Mouse (Mus musculus) limb, embryonic 15.5 days (tissue): ENCODE data around the gene Grpel1. TPM values are rescaled to one million over a fixed set of nuclear protein-coding genes. Genes with fewer than 3 reads are reported as not detected.

Experiments used
- ATAC-seq: fragments of 200-750 bp; cut with Nextera tagmentation; 2 replicates; pipeline ENCODE4 v1.8.0; 2017; ENCODE audit warnings: low read depth, moderate TSS enrichment; ENCODE audit not compliant: insufficient number of reproducible peaks, low FRiP score, low TSS enrichment
- H3K27ac ChIP-seq: fragments of 300-500 bp; sonication (generic); 2 replicates; pipeline ENCODE4 v1.5.1; 2015; ENCODE audit warnings: moderate library complexity, mild to moderate bottlenecking, inconsistent platforms
- H3K27me3 ChIP-seq: fragments of 300-500 bp; sonication (generic); 2 replicates; pipeline ENCODE4 v1.6.1; 2015; ENCODE audit warnings: inconsistent platforms
- H3K36me3 ChIP-seq: fragments of 300-500 bp; sonication (generic); 2 replicates; pipeline ENCODE4 v1.6.1; 2015; ENCODE audit warnings: inconsistent platforms
- H3K4me1 ChIP-seq: fragments of 300-500 bp; sonication (generic); 2 replicates; pipeline ENCODE4 v1.6.1; 2015; ENCODE audit warnings: inconsistent platforms
- H3K4me2 ChIP-seq: fragments of 300-500 bp; sonication (generic); 2 replicates; pipeline ENCODE4 v1.6.1; 2015; ENCODE audit warnings: mild to moderate bottlenecking, inconsistent platforms
- H3K4me3 ChIP-seq: fragments of 300-500 bp; sonication (generic); 2 replicates; pipeline ENCODE4 v1.5.1; 2015; ENCODE audit warnings: mild to moderate bottlenecking, inconsistent platforms
- H3K9ac ChIP-seq: fragments of 300-500 bp; sonication (generic); 2 replicates; pipeline ENCODE4 v1.6.1; 2015; ENCODE audit warnings: inconsistent platforms
- H3K9me3 ChIP-seq: fragments of 300-500 bp; sonication (generic); 2 replicates; pipeline ENCODE4 v1.6.1; 2016; ENCODE audit warnings: inconsistent platforms
- WGBS: fragments of 180-500 bp; shearing (Covaris S2); methylation state at CpG from one replicate; pipeline ENCODE4 v1.1.7; 2015; 5-methylcytosine and 5-hydroxymethylcytosine counted together
- polyA plus RNA-seq: library from polyadenylated mRNA; unstranded; fragments of >200 nt; fragmentation: Nextera tagmentation; extraction: Ambion mirVana; gene quantifications from 2 replicates; pipeline ENCODE4 v1.2.1, GENCODE M21; 2015

Gene Grpel1
- 48.8 and 52.7 TPM in 2 replicates for polyA plus RNA-seq

DNA sequence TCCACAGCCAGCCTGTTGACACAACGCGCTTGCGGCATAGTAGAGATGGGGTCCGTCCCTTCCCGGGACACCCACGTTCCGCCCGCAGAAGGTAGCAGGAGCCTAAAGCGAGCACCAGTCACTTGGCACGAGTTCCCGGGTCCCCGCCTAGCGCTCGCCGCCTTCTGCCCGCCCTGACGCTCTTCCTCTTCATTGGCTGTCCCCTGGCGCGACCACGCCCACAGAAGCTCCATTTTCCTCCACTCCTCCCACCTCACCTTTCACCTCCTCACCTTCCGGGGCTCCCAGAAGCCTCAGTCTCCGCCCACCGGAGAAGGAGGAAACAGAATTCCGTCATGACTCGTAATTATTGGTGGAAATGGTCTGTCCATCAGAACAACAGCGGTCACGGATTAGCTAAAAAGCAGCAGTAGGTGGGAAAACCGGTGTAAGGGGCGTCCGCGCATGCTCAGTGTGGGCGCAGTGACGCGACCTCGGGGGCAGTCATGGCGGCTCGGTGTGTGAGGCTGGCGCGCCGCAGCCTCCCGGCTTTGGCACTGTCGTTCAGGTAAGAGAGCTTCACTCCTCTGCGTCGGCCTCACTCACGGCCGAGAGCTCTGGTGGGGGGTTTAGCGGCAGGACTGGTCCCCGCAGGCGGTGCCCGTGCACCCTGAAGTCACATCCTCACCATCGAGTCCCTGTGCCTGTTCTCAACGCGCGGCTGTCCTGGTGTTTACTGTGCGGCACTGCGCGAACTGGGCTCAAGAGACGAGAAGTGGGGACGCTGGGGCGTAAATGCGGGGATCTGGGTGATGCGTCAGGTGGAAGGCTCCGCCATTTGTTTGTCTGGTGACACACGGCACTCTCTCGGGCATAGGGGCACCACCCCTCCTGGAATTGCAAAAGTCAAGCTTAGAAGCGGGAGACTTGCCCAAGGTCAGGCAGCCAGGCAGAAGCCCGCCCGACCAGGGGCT lies at the start of gene Grpel1:
Grpel1 (plus strand) TSS at position 290 of the 953 bp plus-strand sequence.
- Histone ChIP-seq H3K4me3 (peak within 1 kb of the TSS; percentile 88), H3K27me3 (0 out of 2 replicates have a peak, but pooled peaks cover 7% of the 10 kb centered on the region), H3K36me3 (peaks cover 18% of the 10 kb centered on the region), H3K9ac (peak within 1 kb of the TSS; percentile 68), H3K9me3 (no peaks in the 10 kb centered on the region), H3K27ac (peak within 1 kb of the TSS; percentile 77), H3K4me1 (peaks cover 19% of the 10 kb centered on the region), H3K4me2 (peak within 1 kb of the TSS; percentile 72)
- peak; percentile 95 for ATAC-seq
- WGBS: under 1% methylated on average over 68 of the region's 68 CpGs

DNA sequence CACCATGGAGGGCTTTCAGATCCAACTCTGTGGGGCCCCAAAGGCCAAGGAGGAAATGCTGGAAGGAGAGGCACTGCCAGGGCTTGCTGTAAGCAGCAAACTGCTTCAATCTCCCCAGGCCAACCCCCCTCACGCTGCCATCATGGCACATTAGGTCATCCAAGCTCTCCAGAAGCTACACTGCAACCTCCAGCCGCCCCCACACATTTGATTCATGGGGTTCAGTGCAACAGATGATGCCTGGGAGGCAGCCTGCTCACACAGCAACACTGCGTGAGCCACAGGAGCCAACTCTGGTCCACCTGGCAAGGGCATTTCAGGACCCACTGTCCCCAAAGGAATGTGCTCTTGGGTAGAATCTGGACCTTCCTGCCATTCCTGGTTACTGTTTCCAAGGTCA lies 44.9 kb upstream of the Grpel1 start:
- 80% methylated on average over 3 of the region's 3 CpGs for WGBS
- Histone ChIP-seq H3K27me3 (no peaks in the 10 kb centered on the region), H3K27ac (no peak overlapping the region), H3K4me2 (no peak overlapping the region), H3K4me3 (no peak overlapping the region), H3K4me1 (no peaks in the 10 kb centered on the region; the same call in 1 of the 2 replicates), H3K9me3 (no peaks in the 10 kb centered on the region), H3K36me3 (no peaks in the 10 kb centered on the region), H3K9ac (no peak overlapping the region)
- ATAC-seq: no peak

DNA sequence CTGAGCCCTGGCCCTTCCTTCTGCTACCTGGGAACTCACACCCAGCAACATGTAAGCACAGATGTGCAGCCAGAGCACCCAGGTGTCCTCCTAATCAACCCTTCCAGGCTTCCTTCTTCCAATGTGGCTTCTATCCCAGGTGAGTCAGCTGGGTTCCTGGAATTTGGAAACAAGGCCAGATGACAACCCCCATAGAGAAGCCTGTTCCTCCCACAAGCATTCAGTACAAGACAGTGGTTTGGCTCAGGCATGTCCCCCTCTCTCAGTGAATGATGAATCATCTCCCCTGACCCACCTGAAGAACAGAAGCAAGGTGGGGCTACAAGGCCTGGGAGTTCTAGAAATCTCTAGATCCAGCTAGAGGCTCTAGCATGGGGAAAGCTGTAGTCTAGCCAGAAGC lies 42.1 kb upstream of the Grpel1 start:
- no peaks in the 10 kb centered on the region for H3K36me3 ChIP-seq

DNA sequence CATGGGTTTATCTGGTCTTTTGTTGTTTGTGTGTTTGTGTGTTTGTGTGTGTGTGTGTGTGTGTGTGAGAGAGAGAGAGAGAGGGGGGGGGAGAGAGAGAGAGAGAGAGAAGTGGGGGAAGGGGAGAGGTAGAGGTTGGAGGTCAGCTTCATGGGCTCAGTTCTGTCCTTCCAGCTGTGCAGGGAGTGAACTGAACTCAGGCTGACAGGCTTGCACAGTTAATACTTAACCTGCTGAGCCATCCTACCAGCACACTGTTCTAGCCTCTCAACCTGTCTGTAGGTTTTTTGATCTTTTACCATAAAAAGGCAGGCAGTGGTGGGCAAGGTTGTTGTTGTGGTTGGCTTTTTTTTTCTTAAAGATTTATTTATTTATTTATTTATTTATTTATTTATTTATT lies 40.1 kb upstream of the Grpel1 start:
- Histone ChIP-seq H3K27ac (no peak overlapping the region), H3K4me1 (peaks cover 4% of the 10 kb centered on the region), H3K36me3 (no peaks in the 10 kb centered on the region), H3K4me2 (no peak overlapping the region), H3K4me3 (no peak overlapping the region), H3K9ac (no peak overlapping the region), H3K27me3 (no peaks in the 10 kb centered on the region), H3K9me3 (no peaks in the 10 kb centered on the region)
- ATAC-seq: no peak

More for the DNA sequence above, 42.1 kb upstream of the Grpel1 start:
- H3K9ac ChIP-seq: no peak overlapping the region
- no peaks in the 10 kb centered on the region for H3K27me3 ChIP-seq
- no peak overlapping the region for H3K4me3 ChIP-seq
- no peak overlapping the region for H3K4me2 ChIP-seq
- no peak overlapping the region for H3K27ac ChIP-seq
- H3K9me3 ChIP-seq: no peaks in the 10 kb centered on the region
- ATAC-seq: no peak
- no peaks in the 10 kb centered on the region; the same call in 1 of the 2 replicates for H3K4me1 ChIP-seq

DNA sequence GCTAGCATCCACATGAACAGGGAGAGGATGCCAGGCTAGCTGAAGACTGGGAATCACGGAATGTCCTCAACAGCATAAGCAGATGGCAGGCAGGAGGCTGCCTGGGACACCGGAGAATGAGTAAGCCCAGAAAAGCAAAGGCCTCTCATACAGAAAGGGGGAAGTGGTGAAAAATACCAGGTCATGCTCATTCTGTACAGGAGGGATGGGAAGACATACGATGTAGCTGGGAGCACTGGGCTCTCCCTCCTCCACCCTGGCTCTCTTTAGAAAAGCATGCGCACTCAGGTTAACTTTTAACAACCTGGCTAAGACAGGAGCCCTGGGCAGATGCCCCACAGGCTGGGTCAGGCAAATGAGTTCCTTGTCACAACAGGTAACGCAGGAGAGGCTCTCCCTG lies 38.4 kb upstream of the Grpel1 start:
- WGBS: 63% methylated on average over 5 of the region's 5 CpGs
- Histone ChIP-seq H3K4me1 (peaks cover 9% of the 10 kb centered on the region), H3K4me2 (no peak overlapping the region), H3K27ac (no peak overlapping the region), H3K9me3 (no peaks in the 10 kb centered on the region), H3K9ac (no peak overlapping the region), H3K27me3 (no peaks in the 10 kb centered on the region), H3K4me3 (no peak overlapping the region), H3K36me3 (no peaks in the 10 kb centered on the region)
- no peak for ATAC-seq

DNA sequence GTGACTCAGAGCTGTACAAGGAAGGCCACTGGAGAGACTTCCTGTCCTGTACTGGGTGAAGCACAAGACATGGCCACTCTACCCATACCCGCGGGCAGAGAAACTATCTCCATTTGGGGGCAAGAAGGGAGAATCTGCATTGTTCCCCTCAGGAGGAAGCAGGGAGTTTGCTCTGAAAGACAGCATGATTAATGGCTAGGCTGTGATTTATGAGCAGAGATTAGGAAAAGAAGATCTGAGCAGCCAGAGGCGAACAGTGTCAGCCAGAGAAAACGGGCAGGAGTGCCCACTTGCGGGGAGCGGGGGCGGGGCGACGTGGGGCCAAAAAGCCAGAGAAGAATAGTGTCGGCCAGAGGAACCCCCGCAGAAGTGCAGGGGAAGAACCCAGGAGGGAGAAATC lies 37.0 kb upstream of the Grpel1 start:
- no peaks in the 10 kb centered on the region for H3K36me3 ChIP-seq
- no peak overlapping the region for H3K9ac ChIP-seq
- WGBS: 28% methylated on average over 11 of the region's 11 CpGs
- H3K4me2 ChIP-seq: no peak overlapping the region
- no peaks in the 10 kb centered on the region for H3K27me3 ChIP-seq
- no peak overlapping the region for H3K27ac ChIP-seq
- H3K4me1 ChIP-seq: peaks cover 9% of the 10 kb centered on the region
- H3K4me3 ChIP-seq: no peak overlapping the region
- no peaks in the 10 kb centered on the region for H3K9me3 ChIP-seq
- ATAC-seq: no peak

DNA sequence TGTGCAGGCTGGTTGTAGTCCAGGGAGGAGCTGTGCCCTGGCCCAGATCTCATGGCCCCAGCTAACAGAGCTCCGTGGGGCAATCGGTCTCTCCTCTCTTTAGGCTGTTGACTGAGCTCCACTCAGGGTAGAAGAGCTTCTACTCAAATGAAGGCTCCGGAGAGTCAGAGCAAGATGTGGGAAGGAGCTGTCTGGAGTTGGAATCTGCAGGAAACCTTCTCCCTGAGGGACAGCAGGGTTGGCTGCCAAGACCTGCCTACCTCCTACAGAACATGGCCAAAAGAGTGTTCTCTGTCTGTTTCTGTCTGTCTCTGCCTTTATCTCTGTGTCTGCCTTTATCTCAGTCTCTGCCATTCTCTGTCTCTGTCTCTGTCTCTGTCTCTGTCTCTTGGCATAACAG lies 35.2 kb upstream of the Grpel1 start:
- Histone ChIP-seq H3K4me3 (no peak overlapping the region), H3K9me3 (no peaks in the 10 kb centered on the region), H3K4me2 (no peak overlapping the region), H3K36me3 (no peaks in the 10 kb centered on the region), H3K27me3 (no peaks in the 10 kb centered on the region), H3K9ac (no peak overlapping the region), H3K4me1 (peaks cover 9% of the 10 kb centered on the region), H3K27ac (no peak overlapping the region)
- ATAC-seq: no peak
- whole genome bisulfite sequencing: 80% methylated on average over 3 of the region's 3 CpGs

DNA sequence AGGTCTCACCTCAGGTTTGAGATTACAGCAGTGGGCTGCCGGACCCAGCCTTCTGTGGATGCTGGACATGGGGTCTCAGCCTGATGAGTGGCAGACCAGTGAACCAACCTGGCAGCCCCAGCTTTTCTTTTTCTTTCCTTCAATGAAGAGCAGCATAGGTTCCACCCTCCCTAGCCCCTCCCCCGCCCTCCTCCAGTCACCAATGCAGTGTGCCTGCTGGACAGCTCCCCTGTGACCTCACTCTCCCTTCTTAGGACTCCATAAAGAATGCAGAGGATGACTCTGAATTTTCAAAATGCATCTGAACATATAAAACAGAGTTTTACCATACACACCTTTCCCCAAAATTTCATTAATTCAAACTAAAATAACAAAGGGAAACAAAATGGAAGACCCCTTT lies 33.1 kb upstream of the Grpel1 start:
- ATAC-seq: no peak
- 72% methylated on average over 2 of the region's 2 CpGs for WGBS
- no peak overlapping the region for H3K4me2 ChIP-seq

DNA sequence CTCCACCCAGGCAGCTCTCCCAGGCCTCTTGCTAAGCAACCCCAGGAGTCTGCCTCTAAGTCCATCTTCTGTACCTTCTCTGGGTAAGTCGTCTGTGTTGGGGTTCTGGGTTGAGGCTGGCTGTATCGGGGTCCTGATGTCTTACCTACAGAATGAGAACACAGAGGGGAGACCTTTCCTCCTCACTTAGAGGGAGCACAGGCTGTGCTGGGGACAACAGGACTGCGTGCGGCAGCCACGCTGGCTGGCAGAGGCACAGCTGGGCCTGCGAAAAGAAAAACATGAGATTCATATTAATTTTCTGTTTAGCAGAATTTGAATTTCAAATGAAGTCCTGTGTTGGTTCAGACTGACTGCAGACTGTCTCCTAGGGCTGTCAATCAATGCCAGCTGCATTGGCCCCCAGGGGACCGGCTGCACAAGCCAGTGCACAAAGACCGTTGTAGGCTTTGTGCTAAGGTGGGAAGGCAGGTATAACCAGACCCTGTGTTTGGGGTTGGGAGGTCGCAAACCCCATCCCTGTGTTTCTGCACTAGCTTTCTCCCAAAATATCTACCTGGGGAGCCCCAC lies 30.3 kb upstream of the Grpel1 start:
- Histone ChIP-seq H3K36me3 (no peaks in the 10 kb centered on the region), H3K9me3 (no peaks in the 10 kb centered on the region), H3K4me1 (peaks cover 5% of the 10 kb centered on the region; the same call in 1 of the 2 replicates), H3K27me3 (no peaks in the 10 kb centered on the region), H3K27ac (no peak overlapping the region), H3K9ac (no peak overlapping the region), H3K4me3 (no peak overlapping the region), H3K4me2 (no peak overlapping the region)
- 69% methylated on average over 9 of the region's 9 CpGs for WGBS
- no peak for ATAC-seq

More for the DNA sequence above, 33.1 kb upstream of the Grpel1 start:
- Histone ChIP-seq H3K9me3 (no peaks in the 10 kb centered on the region), H3K36me3 (no peaks in the 10 kb centered on the region), H3K9ac (no peak overlapping the region), H3K27ac (no peak overlapping the region), H3K4me3 (no peak overlapping the region), H3K27me3 (no peaks in the 10 kb centered on the region), H3K4me1 (peaks cover 9% of the 10 kb centered on the region)

DNA sequence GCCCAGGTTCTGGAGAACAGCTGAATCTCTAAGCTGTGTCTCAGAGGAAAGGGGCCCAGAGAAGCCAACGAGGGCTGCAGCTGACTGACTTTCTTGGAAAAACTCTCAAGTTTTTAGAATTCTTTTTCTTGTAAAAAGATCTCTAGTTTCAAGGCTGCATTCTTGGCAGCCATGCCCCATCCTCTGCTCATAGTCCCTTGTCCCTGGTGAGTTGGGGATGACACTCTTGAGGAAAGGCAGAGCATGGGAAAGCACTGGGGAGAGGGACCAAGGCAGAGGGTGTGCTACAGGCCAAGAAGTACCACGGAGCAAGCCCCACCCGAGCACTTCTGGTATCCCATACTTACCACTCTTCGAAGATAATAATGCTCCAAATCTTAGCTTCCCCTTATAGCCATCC lies 27.9 kb upstream of the Grpel1 start:
- H3K27me3 ChIP-seq: no peaks in the 10 kb centered on the region
- no peak overlapping the region for H3K4me2 ChIP-seq
- no peak overlapping the region for H3K27ac ChIP-seq
- no peaks in the 10 kb centered on the region for H3K9me3 ChIP-seq
- ATAC-seq: no peak
- H3K4me3 ChIP-seq: no peak overlapping the region
- no peaks in the 10 kb centered on the region for H3K36me3 ChIP-seq
- H3K4me1 ChIP-seq: peaks cover 12% of the 10 kb centered on the region; the same call in 1 of the 2 replicates
- no peak overlapping the region for H3K9ac ChIP-seq
- WGBS: 69% methylated on average over 4 of the region's 4 CpGs

DNA sequence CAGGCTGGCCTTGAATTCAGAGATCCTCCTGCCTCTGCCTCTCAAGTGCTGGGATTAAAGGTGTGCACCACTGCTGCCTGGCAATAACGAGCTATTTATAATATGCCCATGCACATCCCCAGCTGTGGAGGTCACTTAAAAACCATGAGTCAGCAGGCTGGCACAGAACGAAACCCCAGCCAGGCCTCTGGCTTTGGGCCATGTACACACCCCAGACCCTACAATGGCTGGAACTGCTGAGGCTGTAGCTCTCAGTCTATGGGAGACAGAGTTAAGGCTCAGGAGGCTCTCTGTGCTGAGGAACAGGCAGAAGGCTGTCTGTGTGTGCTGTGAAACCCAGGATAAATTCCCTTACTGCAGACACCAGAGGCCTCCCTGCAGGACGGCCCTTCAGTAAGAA lies 24.1 kb upstream of the Grpel1 start:
- WGBS: 53% methylated on average over 3 of the region's 3 CpGs
- Histone ChIP-seq H3K9ac (no peak overlapping the region), H3K9me3 (no peaks in the 10 kb centered on the region), H3K4me2 (no peak overlapping the region), H3K27me3 (no peaks in the 10 kb centered on the region; the same call in none of the 2 replicates), H3K4me3 (no peak overlapping the region), H3K36me3 (no peaks in the 10 kb centered on the region), H3K4me1 (peaks cover 41% of the 10 kb centered on the region), H3K27ac (peak overlapping the region; percentile 33; the same call in 1 of the 2 replicates)
- ATAC-seq: no peak

DNA sequence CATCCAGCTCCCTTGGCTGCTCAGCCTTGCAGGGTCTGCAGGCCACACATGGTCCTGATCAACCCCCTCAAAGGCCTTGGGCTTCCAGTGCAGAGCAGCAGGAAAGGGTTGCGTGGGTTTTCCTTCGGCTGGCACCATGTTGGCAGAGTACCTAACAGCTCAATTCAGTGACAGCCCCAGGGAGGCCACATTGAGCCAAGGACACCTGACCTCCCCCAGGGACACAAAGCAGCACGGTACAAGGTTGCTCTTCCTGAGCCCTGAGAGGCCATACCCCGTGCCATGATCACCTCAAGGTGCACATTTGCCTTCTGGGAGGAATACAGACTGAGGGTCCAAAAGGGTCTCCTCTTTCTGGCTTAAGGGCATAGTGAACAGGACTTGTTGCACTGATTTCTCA lies 20.2 kb upstream of the Grpel1 start:
- Histone ChIP-seq H3K9ac (no peak overlapping the region), H3K27me3 (no peaks in the 10 kb centered on the region; the same call in none of the 2 replicates), H3K27ac (peak overlapping the region; percentile 30; the same call in 1 of the 2 replicates), H3K9me3 (no peaks in the 10 kb centered on the region), H3K4me2 (no peak overlapping the region), H3K36me3 (no peaks in the 10 kb centered on the region), H3K4me1 (peaks cover 43% of the 10 kb centered on the region), H3K4me3 (no peak overlapping the region)
- no peak for ATAC-seq
- WGBS: 42% methylated on average over 4 of the region's 4 CpGs
